Mouse (Mus musculus): ENCODE results near the gene Hoxb7. TPM values are rescaled to one million over a fixed set of nuclear protein-coding genes. Genes with fewer than 3 reads are reported as not detected.

Hoxb7 gene
- polyA plus RNA-seq, 1 experiment from 2014 or later, result 12.4 TPM

- H3K9ac ChIP-seq, result peak overlapping the region; percentile 39
- no peak for ATAC-seq
- H3K36me3 ChIP-seq, result no peaks in the 10 kb centered on the region
- H3K4me1 ChIP-seq (replicated peaks), result peaks cover 28% of the 10 kb centered on the region
- peak overlapping the region; percentile 89 for H3K27ac ChIP-seq
- no peaks in the 10 kb centered on the region for H3K9me3 ChIP-seq
- H3K4me2 ChIP-seq (replicated peaks), result peak overlapping the region; percentile 81
- H3K4me3 ChIP-seq (replicated peaks), result peak overlapping the region; percentile 29
- 32% methylated on average over 12 of the region's 12 CpGs for WGBS
- H3K27me3 ChIP-seq (replicated peaks), result 0 out of 2 replicates have a peak, but pooled peaks cover 4% of the 10 kb centered on the region
Observed at GRCm38 (mm10) chr11:96326705-96327104, 40.3 kb downstream of the Hoxb7 start.

- H3K27me3 ChIP-seq (replicated peaks), result 0 out of 2 replicates have a peak, but pooled peaks cover 8% of the 10 kb centered on the region
Observed at GRCm38 (mm10) chr11:96327122-96327521, 40.7 kb downstream of the Hoxb7 start.

GRCm38 (mm10) chr11:96327750-96328149 is 41.3 kb downstream of the Hoxb7 start:
- Histone ChIP-seq H3K4me3 (replicated peaks) (no peak overlapping the region), H3K9me3 (no peaks in the 10 kb centered on the region), H3K36me3 (no peaks in the 10 kb centered on the region), H3K4me2 (replicated peaks) (peak overlapping the region; percentile 81), H3K27me3 (replicated peaks) (peaks cover 8% of the 10 kb centered on the region; the same call in 1 of the 2 replicates), H3K4me1 (replicated peaks) (peaks cover 38% of the 10 kb centered on the region), H3K27ac (peak overlapping the region; percentile 89), H3K9ac (peak overlapping the region; percentile 11; the same call in 1 of the 2 replicates)
- ATAC-seq, result no peak
- WGBS, result 36% methylated on average over 5 of the region's 5 CpGs

More at GRCm38 (mm10) chr11:96327122-96327521, 40.7 kb downstream of the Hoxb7 start:
- Histone ChIP-seq H3K4me2 (replicated peaks) (peak overlapping the region; percentile 81), H3K27ac (peak overlapping the region; percentile 89), H3K36me3 (no peaks in the 10 kb centered on the region), H3K9ac (peak overlapping the region; percentile 11; the same call in 1 of the 2 replicates), H3K4me1 (replicated peaks) (peaks cover 32% of the 10 kb centered on the region), H3K4me3 (replicated peaks) (0 out of 2 replicates have a peak overlapping the region, but pooled peaks have one; percentile 29), H3K9me3 (no peaks in the 10 kb centered on the region)
- WGBS, result 31% methylated on average over 7 of the region's 7 CpGs
- no peak for ATAC-seq

- WGBS, result 29% methylated on average over 8 of the region's 8 CpGs
- Histone ChIP-seq H3K9ac (no peak overlapping the region), H3K4me3 (replicated peaks) (no peak overlapping the region)
Observed at GRCm38 (mm10) chr11:96328605-96329004, 42.2 kb downstream of the Hoxb7 start.

GRCm38 (mm10) chr11:96332105-96332504 is 45.7 kb downstream of the Hoxb7 start:
- Histone ChIP-seq H3K36me3 (no peaks in the 10 kb centered on the region), H3K27me3 (replicated peaks) (peaks cover 6% of the 10 kb centered on the region; the same call in 1 of the 2 replicates), H3K27ac (peak overlapping the region; percentile 92), H3K4me1 (replicated peaks) (peaks cover 76% of the 10 kb centered on the region), H3K4me2 (replicated peaks) (peak overlapping the region; percentile 72), H3K9ac (peak overlapping the region; percentile 66), H3K9me3 (no peaks in the 10 kb centered on the region), H3K4me3 (replicated peaks) (peak overlapping the region; percentile 46)
- whole genome bisulfite sequencing, result 16% methylated on average over 8 of the region's 8 CpGs
- no peak for ATAC-seq

More at GRCm38 (mm10) chr11:96328605-96329004, 42.2 kb downstream of the Hoxb7 start:
- Histone ChIP-seq H3K9me3 (no peaks in the 10 kb centered on the region), H3K27ac (0 out of 2 replicates have a peak overlapping the region, but pooled peaks have one; percentile 89), H3K4me2 (replicated peaks) (peak overlapping the region; percentile 81), H3K27me3 (replicated peaks) (peaks cover 8% of the 10 kb centered on the region; the same call in 1 of the 2 replicates), H3K4me1 (replicated peaks) (peaks cover 46% of the 10 kb centered on the region), H3K36me3 (no peaks in the 10 kb centered on the region)
- ATAC-seq, result no peak

GRCm38 (mm10) chr11:96332618-96333032 is 46.2 kb downstream of the Hoxb7 start:
- 8% methylated on average over 35 of the region's 35 CpGs for WGBS
- ATAC-seq, result peak; percentile 27
- H3K4me2 ChIP-seq (replicated peaks), result peak overlapping the region; percentile 72
- H3K4me3 ChIP-seq (replicated peaks), result peak overlapping the region; percentile 46
- H3K36me3 ChIP-seq, result no peaks in the 10 kb centered on the region
- peak overlapping the region; percentile 66 for H3K9ac ChIP-seq
- peak overlapping the region; percentile 92 for H3K27ac ChIP-seq
- no peaks in the 10 kb centered on the region for H3K9me3 ChIP-seq
- H3K27me3 ChIP-seq (replicated peaks), result peaks cover 6% of the 10 kb centered on the region; the same call in 1 of the 2 replicates
- peaks cover 78% of the 10 kb centered on the region for H3K4me1 ChIP-seq (replicated peaks)

GRCm38 (mm10) chr11:96333241-96334001 is 47.0 kb downstream of the Hoxb7 start:
- peak; percentile 26; the same call in 1 of the 2 replicates for ATAC-seq
- no peaks in the 10 kb centered on the region for H3K9me3 ChIP-seq
- H3K4me2 ChIP-seq (replicated peaks), result peak overlapping the region; percentile 72
- H3K9ac ChIP-seq, result peak overlapping the region; percentile 66
- H3K27ac ChIP-seq, result peak overlapping the region; percentile 92
- H3K36me3 ChIP-seq, result no peaks in the 10 kb centered on the region
- peaks cover 6% of the 10 kb centered on the region; the same call in 1 of the 2 replicates for H3K27me3 ChIP-seq (replicated peaks)
- H3K4me1 ChIP-seq (replicated peaks), result peaks cover 83% of the 10 kb centered on the region
- peak overlapping the region; percentile 46 for H3K4me3 ChIP-seq (replicated peaks)
- 12% methylated on average over 17 of the region's 17 CpGs for WGBS

GRCm38 (mm10) chr11:96334002-96334364 is 47.6 kb downstream of the Hoxb7 start:
- ATAC-seq, result no peak
- Histone ChIP-seq H3K27me3 (replicated peaks) (peaks cover 6% of the 10 kb centered on the region; the same call in 1 of the 2 replicates), H3K36me3 (no peaks in the 10 kb centered on the region), H3K9me3 (no peaks in the 10 kb centered on the region), H3K27ac (peak overlapping the region; percentile 92), H3K4me3 (replicated peaks) (peak overlapping the region; percentile 46), H3K9ac (peak overlapping the region; percentile 66; the same call in 1 of the 2 replicates), H3K4me2 (replicated peaks) (peak overlapping the region; percentile 72), H3K4me1 (replicated peaks) (peaks cover 88% of the 10 kb centered on the region)
- WGBS, result 5% methylated on average over 2 of the region's 2 CpGs

- Histone ChIP-seq H3K4me1 (replicated peaks) (peaks cover 90% of the 10 kb centered on the region), H3K9me3 (no peaks in the 10 kb centered on the region), H3K4me2 (replicated peaks) (peak overlapping the region; percentile 72), H3K36me3 (no peaks in the 10 kb centered on the region), H3K27ac (peak overlapping the region; percentile 92), H3K9ac (no peak overlapping the region), H3K27me3 (replicated peaks) (peaks cover 6% of the 10 kb centered on the region; the same call in 1 of the 2 replicates), H3K4me3 (replicated peaks) (no peak overlapping the region)
- WGBS, result 28% methylated on average over 3 of the region's 3 CpGs
- ATAC-seq, result peak; percentile 14; the same call in 1 of the 2 replicates
Observed at GRCm38 (mm10) chr11:96334998-96335397, 48.6 kb downstream of the Hoxb7 start.

GRCm38 (mm10) chr11:96336597-96336996 is 50.2 kb downstream of the Hoxb7 start:
- H3K4me3 ChIP-seq (replicated peaks), result no peak overlapping the region
- no peaks in the 10 kb centered on the region for H3K9me3 ChIP-seq
- H3K4me2 ChIP-seq (replicated peaks), result peak overlapping the region; percentile 72
- no peaks in the 10 kb centered on the region for H3K36me3 ChIP-seq
- peaks cover 5% of the 10 kb centered on the region; the same call in 1 of the 2 replicates for H3K27me3 ChIP-seq (replicated peaks)
- no peak for ATAC-seq
- H3K4me1 ChIP-seq (replicated peaks), result peaks cover 85% of the 10 kb centered on the region
- H3K9ac ChIP-seq, result 0 out of 2 replicates have a peak overlapping the region, but pooled peaks have one; percentile 10
- peak overlapping the region; percentile 32; the same call in 1 of the 2 replicates for H3K27ac ChIP-seq
- WGBS, result 37% methylated on average over 2 of the region's 2 CpGs

- peak overlapping the region; percentile 32; the same call in 1 of the 2 replicates for H3K27ac ChIP-seq
- 35% methylated on average over 6 of the region's 6 CpGs for WGBS
- peak overlapping the region; percentile 72 for H3K4me2 ChIP-seq (replicated peaks)
- peaks cover 1% of the 10 kb centered on the region; the same call in 1 of the 2 replicates for H3K27me3 ChIP-seq (replicated peaks)
- ATAC-seq, result no peak
- no peaks in the 10 kb centered on the region for H3K9me3 ChIP-seq
- 0 out of 2 replicates have a peak overlapping the region, but pooled peaks have one; percentile 10 for H3K9ac ChIP-seq
- no peaks in the 10 kb centered on the region for H3K36me3 ChIP-seq
- peaks cover 85% of the 10 kb centered on the region for H3K4me1 ChIP-seq (replicated peaks)
- no peak overlapping the region for H3K4me3 ChIP-seq (replicated peaks)
Observed at GRCm38 (mm10) chr11:96337026-96337425, 50.6 kb downstream of the Hoxb7 start.

Data from intestine, embryonic 15.5 days (tissue).